Mouse (Mus musculus) embryonic facial prominence, embryonic 11.5 days (tissue): ENCODE results near the gene Nfib. TPM values are rescaled to one million over a fixed set of nuclear protein-coding genes. Genes with fewer than 3 reads are reported as not detected.

Source experiments
- ATAC-seq: fragments of 200-750 bp; cut with Nextera tagmentation; replicated peaks from 2 replicates; pipeline ENCODE4 v1.8.0; 2017; ENCODE audit warnings: low read depth; ENCODE audit not compliant: insufficient number of reproducible peaks, low FRiP score, low TSS enrichment
- DNase-seq: peaks from one replicate; pipeline ENCODE4 v3.0.0-alpha.2; 2015; ENCODE audit warnings: low spot score
- H3K27ac ChIP-seq: fragments of 300-500 bp; sonication (generic); replicated peaks from 2 replicates; pipeline ENCODE4 v1.5.1; 2014; ENCODE audit warnings: mild to moderate bottlenecking, low read depth, low read length, control low read depth
- H3K27me3 ChIP-seq: fragments of 300-500 bp; sonication (generic); 2 replicates; pipeline ENCODE4 v1.6.1; 2014; ENCODE audit warnings: mild to moderate bottlenecking, low read length, moderate library complexity, mixed read lengths; ENCODE audit not compliant: control insufficient read depth, insufficient read depth
- H3K36me3 ChIP-seq: fragments of 300-500 bp; sonication (generic); replicated peaks from 2 replicates; pipeline ENCODE4 v1.6.1; 2014; ENCODE audit warnings: low read depth, mild to moderate bottlenecking, low read length, moderate library complexity, mixed read lengths; ENCODE audit not compliant: control insufficient read depth, insufficient read depth
- H3K4me1 ChIP-seq: fragments of 300-500 bp; sonication (generic); 2 replicates; pipeline ENCODE4 v1.6.1; 2014; ENCODE audit warnings: low read length, mixed read lengths; ENCODE audit not compliant: control insufficient read depth, insufficient read depth
- H3K4me2 ChIP-seq: fragments of 300-500 bp; sonication (generic); 2 replicates; pipeline ENCODE4 v1.6.1; 2014; ENCODE audit warnings: low read depth, mild to moderate bottlenecking, control low read depth, low read length, moderate library complexity
- H3K4me3 ChIP-seq: fragments of 300-500 bp; sonication (generic); 2 replicates; pipeline ENCODE4 v1.5.1; 2014; ENCODE audit warnings: low read depth, low read length, control low read depth
- H3K9ac ChIP-seq: fragments of 300-500 bp; sonication (generic); replicated peaks from 2 replicates; pipeline ENCODE4 v1.6.1; 2014; ENCODE audit warnings: mild to moderate bottlenecking, control low read depth, low read length
- H3K9me3 ChIP-seq: fragments of 300-500 bp; sonication (generic); replicated peaks from 2 replicates; pipeline ENCODE4 v1.6.1; 2016; ENCODE audit warnings: mild to moderate bottlenecking, low read length, inconsistent platforms, mixed read lengths; ENCODE audit not compliant: control insufficient read depth
- WGBS: fragments of 180-500 bp; shearing (Covaris S2); extraction: QIAGEN DNeasy Blood & Tissue Kit; methylation state at CpG from one replicate; pipeline ENCODE4 v1.1.7; 2014; 5-methylcytosine and 5-hydroxymethylcytosine counted together
- polyA plus RNA-seq: library from polyadenylated mRNA; unstranded; fragments of >200 nt; fragmentation: Nextera tagmentation; extraction: Ambion mirVana; gene quantifications from 2 replicates; pipeline ENCODE4 v1.2.1, GENCODE M21; 2014

The Nfib gene
- polyA plus RNA-seq, 1 experiment from 2014 or later = 30.9 TPM

DNA sequence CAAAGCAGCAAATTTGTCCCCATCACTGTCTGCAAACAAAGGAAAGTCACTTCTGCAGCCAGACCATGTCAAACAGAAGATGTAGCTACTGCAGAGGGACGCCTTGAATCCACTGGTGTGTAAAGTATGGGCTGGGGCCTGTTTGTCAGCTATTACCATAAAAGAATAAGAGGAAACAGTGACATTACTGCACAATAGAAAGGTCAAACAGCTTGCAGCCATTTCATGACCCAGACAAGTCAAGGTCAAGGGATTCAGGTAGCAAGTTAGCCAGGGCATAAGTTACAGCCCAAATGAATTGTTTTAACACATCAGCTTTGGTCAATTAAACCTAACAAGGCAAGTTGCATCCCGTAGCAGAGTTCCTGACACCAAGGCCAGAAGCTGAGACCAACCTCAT, 215.6 kb downstream of the Nfib start:
- Histone ChIP-seq H3K4me1 (no peaks in the 10 kb centered on the region), H3K9me3 (no peaks in the 10 kb centered on the region), H3K27me3 (no peaks in the 10 kb centered on the region), H3K36me3 (peaks cover 3% of the 10 kb centered on the region; the same call in 1 of the 2 replicates), H3K27ac (no peak overlapping the region), H3K4me2 (no peak overlapping the region), H3K9ac (no peak overlapping the region), H3K4me3 (no peak overlapping the region)
- ATAC-seq = no peak
- no peak for DNase-seq
- WGBS = 44% methylated on average over 2 of the region's 2 CpGs

DNA sequence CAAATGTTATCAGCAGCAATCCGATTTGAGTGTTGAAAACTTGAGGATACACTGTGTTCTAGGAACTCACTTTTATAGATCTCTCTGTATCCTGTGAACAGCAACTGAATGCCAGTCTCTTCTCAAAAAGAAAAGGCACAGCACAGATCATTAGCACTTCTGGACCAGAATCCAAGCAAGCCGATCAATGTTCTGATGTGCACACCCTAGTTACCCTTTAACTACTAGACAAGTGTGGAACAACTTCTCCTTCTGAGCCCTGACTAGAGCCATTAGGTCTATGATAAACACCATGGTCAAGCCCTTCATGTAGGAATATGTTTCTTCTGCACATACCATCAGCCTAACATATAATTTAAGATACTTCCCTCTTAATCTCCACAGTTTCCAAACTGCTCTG, 219.6 kb downstream of the Nfib start:
- H3K4me2 ChIP-seq = no peak overlapping the region
- no peak overlapping the region for H3K9ac ChIP-seq
- no peak overlapping the region for H3K4me3 ChIP-seq
- H3K27ac ChIP-seq = no peak overlapping the region
- WGBS = 97% methylated on average over 2 of the region's 2 CpGs
- H3K27me3 ChIP-seq = no peaks in the 10 kb centered on the region
- ATAC-seq (no peak), DNase-seq (no peak)
- no peaks in the 10 kb centered on the region for H3K9me3 ChIP-seq
- no peaks in the 10 kb centered on the region for H3K4me1 ChIP-seq
- H3K36me3 ChIP-seq = peaks cover 3% of the 10 kb centered on the region; the same call in 1 of the 2 replicates

DNA sequence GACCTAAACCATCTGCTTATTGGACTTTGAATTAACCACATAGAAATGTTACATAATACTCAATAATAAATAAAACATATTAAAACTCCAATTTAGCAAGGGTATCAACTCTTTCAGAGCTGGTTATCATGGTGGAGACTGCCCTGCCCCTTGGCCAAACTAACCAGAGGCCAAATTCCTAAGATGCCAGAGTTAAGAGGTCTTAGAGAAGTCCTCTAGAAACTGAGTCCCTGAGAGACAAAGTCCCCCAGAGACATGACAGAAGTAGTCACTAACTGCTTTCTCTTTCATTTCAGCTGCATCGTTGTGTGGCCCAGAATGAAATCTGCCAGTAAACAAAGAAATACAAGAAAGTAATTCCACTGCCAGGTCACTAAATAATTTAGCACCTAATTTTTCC, 221.7 kb downstream of the Nfib start:
- WGBS = 25% methylated on average over 1 of the region's 1 CpGs
- Histone ChIP-seq H3K9ac (no peak overlapping the region), H3K27ac (no peak overlapping the region), H3K4me3 (no peak overlapping the region), H3K4me1 (no peaks in the 10 kb centered on the region), H3K4me2 (no peak overlapping the region), H3K36me3 (peaks cover 3% of the 10 kb centered on the region; the same call in 1 of the 2 replicates), H3K9me3 (no peaks in the 10 kb centered on the region), H3K27me3 (no peaks in the 10 kb centered on the region)
- DNase-seq (no peak), ATAC-seq (no peak)

DNA sequence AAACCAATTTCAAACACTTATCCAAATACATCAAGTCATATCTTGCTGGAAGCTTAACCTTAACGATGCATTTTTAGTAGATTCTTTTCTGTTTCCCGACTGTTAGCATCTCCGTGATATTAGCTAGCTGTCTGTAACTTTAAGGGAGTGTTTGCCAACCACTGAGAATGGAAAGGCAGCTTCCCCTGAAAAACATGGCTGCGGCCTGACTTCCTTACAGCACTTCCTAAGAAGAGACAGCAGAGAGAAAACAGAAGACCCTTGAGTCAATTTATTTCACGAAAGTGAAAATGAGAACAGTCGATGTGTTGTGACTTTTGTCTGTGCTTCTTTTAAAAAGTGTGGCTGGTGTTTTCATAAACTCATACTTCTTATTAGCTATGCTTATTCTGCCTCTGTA, 222.3 kb downstream of the Nfib start:
- H3K4me3 ChIP-seq = no peak overlapping the region
- H3K4me2 ChIP-seq = no peak overlapping the region
- no peaks in the 10 kb centered on the region for H3K9me3 ChIP-seq
- 63% methylated on average over 6 of the region's 6 CpGs for WGBS
- no peak for DNase-seq
- no peak overlapping the region for H3K27ac ChIP-seq
- no peak for ATAC-seq
- H3K27me3 ChIP-seq = no peaks in the 10 kb centered on the region
- H3K9ac ChIP-seq = no peak overlapping the region
- H3K4me1 ChIP-seq = no peaks in the 10 kb centered on the region
- H3K36me3 ChIP-seq = peaks cover 3% of the 10 kb centered on the region; the same call in 1 of the 2 replicates

DNA sequence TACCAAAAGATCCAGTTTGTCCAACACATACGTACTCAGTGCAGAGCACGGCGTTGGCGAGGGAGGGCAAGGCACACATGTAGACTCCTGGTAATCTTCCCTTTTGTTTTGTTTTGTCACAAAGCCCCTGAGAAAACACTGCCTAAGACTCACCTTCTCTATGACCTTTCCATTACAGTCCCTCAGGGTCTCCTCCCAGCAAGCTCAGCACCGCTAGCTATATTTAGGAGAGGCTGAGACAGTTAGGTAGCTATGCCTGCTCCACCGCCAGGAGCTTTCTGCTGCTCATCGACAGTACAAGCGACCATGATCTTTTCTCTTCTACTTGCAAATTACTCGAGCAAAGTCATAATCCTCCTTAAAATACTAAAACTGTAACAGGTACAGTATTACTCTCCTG, 224.9 kb downstream of the Nfib start:
- no peaks in the 10 kb centered on the region for H3K36me3 ChIP-seq
- whole genome bisulfite sequencing = 69% methylated on average over 9 of the region's 9 CpGs
- DNase-seq (no peak), ATAC-seq (no peak)
- no peaks in the 10 kb centered on the region for H3K4me1 ChIP-seq
- H3K9ac ChIP-seq = no peak overlapping the region
- H3K4me2 ChIP-seq = no peak overlapping the region
- no peaks in the 10 kb centered on the region for H3K27me3 ChIP-seq
- H3K4me3 ChIP-seq = no peak overlapping the region
- no peaks in the 10 kb centered on the region for H3K9me3 ChIP-seq
- H3K27ac ChIP-seq = no peak overlapping the region

DNA sequence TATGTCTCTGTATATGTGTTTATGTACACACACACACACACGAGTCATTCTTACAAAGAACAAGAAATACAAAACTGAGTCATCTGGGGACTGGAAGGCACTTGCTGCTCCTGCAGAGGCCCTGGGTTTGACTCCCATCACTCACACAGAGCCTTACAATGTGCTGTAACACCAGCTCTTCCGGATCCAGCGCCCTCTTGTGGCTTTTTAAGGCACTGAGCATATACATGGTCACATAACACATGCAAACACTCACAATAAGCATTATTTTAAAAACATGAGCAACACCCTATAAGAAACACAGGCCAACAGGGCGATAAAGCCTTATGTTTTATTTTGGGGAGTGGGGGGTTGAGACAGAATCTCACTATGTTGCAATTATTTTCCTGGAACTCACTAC, 226.2 kb downstream of the Nfib start:
- H3K4me3 ChIP-seq = no peak overlapping the region
- ATAC-seq = no peak
- WGBS = 65% methylated on average over 4 of the region's 4 CpGs
- H3K4me2 ChIP-seq = no peak overlapping the region
- no peaks in the 10 kb centered on the region for H3K4me1 ChIP-seq
- no peak for DNase-seq
- no peak overlapping the region for H3K9ac ChIP-seq
- H3K27me3 ChIP-seq = no peaks in the 10 kb centered on the region
- no peaks in the 10 kb centered on the region for H3K36me3 ChIP-seq
- H3K27ac ChIP-seq = no peak overlapping the region
- H3K9me3 ChIP-seq = no peaks in the 10 kb centered on the region

DNA sequence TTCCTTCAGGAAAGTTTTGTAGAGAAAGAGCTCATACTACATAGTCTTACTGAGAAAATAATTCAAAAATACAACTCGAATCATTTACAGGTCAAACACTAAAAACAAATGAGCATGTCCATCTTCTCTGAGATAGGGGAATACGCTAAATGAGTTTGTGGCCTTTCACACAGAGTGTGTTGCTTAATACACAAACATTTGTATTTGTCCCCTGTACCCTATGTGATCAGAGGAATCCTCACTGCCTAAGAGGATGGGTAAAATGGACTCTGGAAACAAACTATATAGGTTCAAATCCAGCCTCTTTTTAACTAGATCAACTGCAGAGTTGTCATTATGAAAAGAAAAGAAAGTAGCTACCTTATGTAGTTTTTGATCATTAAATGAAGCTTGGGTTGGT, 227.8 kb downstream of the Nfib start:
- H3K4me3 ChIP-seq = no peak overlapping the region
- no peak overlapping the region for H3K27ac ChIP-seq
- H3K4me2 ChIP-seq = no peak overlapping the region
- H3K4me1 ChIP-seq = no peaks in the 10 kb centered on the region
- no peak overlapping the region for H3K9ac ChIP-seq
- H3K36me3 ChIP-seq = no peaks in the 10 kb centered on the region
- ATAC-seq (no peak), DNase-seq (no peak)
- H3K27me3 ChIP-seq = no peaks in the 10 kb centered on the region
- no peaks in the 10 kb centered on the region for H3K9me3 ChIP-seq
- 90% methylated on average over 2 of the region's 2 CpGs for WGBS

DNA sequence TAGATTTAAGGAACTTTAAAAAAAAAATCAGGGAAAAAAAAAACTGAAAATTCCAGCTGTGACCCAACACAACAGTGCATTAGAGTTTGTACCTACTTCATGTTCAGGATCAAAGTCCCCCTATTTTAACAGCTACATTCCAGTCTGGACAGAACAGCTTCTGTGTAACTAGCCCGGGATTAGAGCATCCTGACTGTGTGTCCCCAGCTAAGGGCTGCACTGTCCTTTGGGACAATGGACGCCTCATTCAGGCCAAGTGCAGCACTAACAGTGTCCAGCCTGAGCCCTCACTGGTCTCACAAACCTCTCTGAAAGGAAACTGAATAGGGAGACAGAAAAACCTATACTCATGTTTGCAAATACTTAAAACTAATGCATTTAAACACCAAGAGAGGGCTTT, 229.1 kb downstream of the Nfib start:
- Histone ChIP-seq H3K9ac (no peak overlapping the region), H3K4me1 (no peaks in the 10 kb centered on the region), H3K9me3 (no peaks in the 10 kb centered on the region), H3K36me3 (no peaks in the 10 kb centered on the region), H3K27ac (no peak overlapping the region), H3K27me3 (no peaks in the 10 kb centered on the region), H3K4me2 (no peak overlapping the region), H3K4me3 (no peak overlapping the region)
- 37% methylated on average over 2 of the region's 2 CpGs for WGBS
- no peak for DNase-seq
- no peak for ATAC-seq
